Mouse (Mus musculus) liver, embryonic 14.5 days (tissue): ENCODE results near the gene Trpv2. TPM values are rescaled to one million over a fixed set of nuclear protein-coding genes. Genes with fewer than 3 reads are reported as not detected.

ENCODE experiments used
- ATAC-seq: fragments of 200-750 bp; cut with Nextera tagmentation; 2 replicates; pipeline ENCODE4 v1.8.0; 2017; ENCODE audit warnings: moderate number of reproducible peaks, mild to moderate bottlenecking, moderate library complexity; ENCODE audit not compliant: insufficient read depth
- DNase-seq, 3 experiments: peaks; one replicate each; pipeline ENCODE4 v3.0.0-alpha.2; 2012 to 2013; ENCODE audit warnings: low read depth in 3 of 3, low spot score in 3 of 3
- H3K27ac ChIP-seq: fragments of 300-500 bp; sonication (generic); 2 replicates; pipeline ENCODE4 v1.5.1; 2014; ENCODE audit warnings: moderate library complexity, mild to moderate bottlenecking, control low read depth, inconsistent platforms
- H3K27me3 ChIP-seq: fragments of 300-500 bp; sonication (generic); 2 replicates; pipeline ENCODE4 v1.6.1; 2014; ENCODE audit warnings: mild to moderate bottlenecking, low read length, moderate library complexity; ENCODE audit not compliant: control insufficient read depth, insufficient read depth
- H3K36me3 ChIP-seq: fragments of 300-500 bp; sonication (generic); replicated peaks from 2 replicates; pipeline ENCODE4 v1.6.1; 2014; ENCODE audit warnings: low read depth; ENCODE audit not compliant: control insufficient read depth, insufficient read depth
- H3K4me1 ChIP-seq, 2 experiments: fragments of 200-500 bp in 1 of 2; fragments of 300-500 bp in 1 of 2; sonication (generic) in 1 of 2; replicated peaks; 2 replicates each; pipeline ENCODE4 v1.6.1; 2012 to 2014; ENCODE audit warnings: antibody characterized with exemption in 1 of 2, inconsistent platforms in 1 of 2, low read length in 1 of 2; ENCODE audit not compliant: control insufficient read depth in 2 of 2, insufficient read depth in 2 of 2
- H3K4me2 ChIP-seq: fragments of 300-500 bp; sonication (generic); 2 replicates; pipeline ENCODE4 v1.6.1; 2014; ENCODE audit warnings: low read depth, mild to moderate bottlenecking, control low read depth, moderate library complexity
- H3K4me3 ChIP-seq, 2 experiments: fragments of 200-500 bp in 1 of 2; fragments of 300-500 bp in 1 of 2; sonication (generic) in 1 of 2; 2 replicates each; pipeline ENCODE4 v1.5.1; 2012 to 2014; ENCODE audit warnings: low read depth in 2 of 2, low read length in 2 of 2, mild to moderate bottlenecking in 2 of 2, control low read depth in 1 of 2, inconsistent platforms in 1 of 2, moderate library complexity in 1 of 2; ENCODE audit not compliant: insufficient read depth in 1 of 2
- H3K9ac ChIP-seq: fragments of 300-500 bp; sonication (generic); replicated peaks from 2 replicates; pipeline ENCODE4 v1.6.1; 2014; ENCODE audit warnings: mild to moderate bottlenecking, control low read depth, moderate library complexity
- H3K9me3 ChIP-seq: fragments of 300-500 bp; sonication (generic); 2 replicates; pipeline ENCODE4 v1.6.1; 2016; ENCODE audit warnings: low read length, mixed read lengths; ENCODE audit not compliant: control insufficient read depth
- CTCF ChIP-seq: IDR thresholded peaks from 2 replicates; pipeline ENCODE4 v1.5.1; 2016; ENCODE audit warnings: antibody characterized with exemption, low read depth, control low read depth
- EP300 ChIP-seq: IDR thresholded peaks from 2 replicates; pipeline ENCODE4 v1.6.1; 2016; ENCODE audit warnings: antibody characterized with exemption, low read depth
- WGBS: fragments of 180-500 bp; shearing (Covaris S2); extraction: QIAGEN DNeasy Blood & Tissue Kit; methylation state at CpG from one replicate; pipeline ENCODE4 v1.1.7; 2014; ENCODE audit not compliant: insufficient replicate concordance; 5-methylcytosine and 5-hydroxymethylcytosine counted together
- polyA plus RNA-seq, 2 experiments: library from polyadenylated mRNA; depleted of rRNA in 1 of 2; stranded (reverse) in 1 of 2; unstranded in 1 of 2; fragments of >200 nt; fragmentation: Nextera tagmentation in 1 of 2; extraction: Ambion mirVana in 1 of 2; gene quantifications; 2 replicates each; pipeline versions ENCODE4 v1.2.1 to v1.2.3; 2012 to 2014

Trpv2 gene
- polyA plus RNA-seq, 2 experiments, result 3.5 to 4.6 TPM

DNA sequence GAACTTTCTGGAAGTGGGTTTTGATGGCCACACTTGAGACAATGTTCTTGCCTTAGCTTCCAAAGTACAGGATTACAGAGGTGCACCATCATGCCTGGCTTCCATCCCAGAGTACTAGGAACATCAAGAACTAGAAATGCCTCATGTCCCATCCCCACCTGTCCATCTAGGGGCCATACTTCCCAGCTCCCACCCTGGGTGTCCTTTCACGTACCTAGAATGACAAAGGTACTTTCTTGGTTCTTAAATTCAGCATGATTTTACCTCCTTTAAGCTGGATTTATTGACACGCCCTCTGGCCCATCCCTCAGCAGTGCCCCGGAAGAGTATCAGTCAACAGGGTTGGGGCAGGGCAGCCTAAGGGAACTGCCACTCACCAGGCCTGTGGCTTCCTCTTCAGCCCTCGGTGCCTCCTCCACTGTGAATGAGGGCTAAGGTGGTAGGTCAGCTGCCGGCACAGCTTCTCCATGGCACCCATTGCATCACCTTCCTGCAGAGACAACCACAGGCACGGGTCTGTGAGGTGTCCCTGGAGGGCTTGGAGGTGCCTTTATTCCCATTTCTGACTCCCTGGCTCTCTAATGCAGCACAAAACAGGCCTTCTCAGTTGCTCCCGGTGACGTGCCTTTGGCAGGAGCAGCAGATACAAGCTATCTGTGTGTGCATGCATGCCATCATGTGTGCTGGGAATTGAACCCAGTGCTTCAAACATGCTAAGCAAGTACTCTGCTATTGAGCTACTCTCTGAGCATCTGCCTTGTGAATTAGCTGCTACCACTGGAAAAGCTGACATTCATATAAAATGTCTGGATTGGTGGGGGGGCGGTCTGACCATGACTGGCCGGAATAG is 34.8 kb downstream of the Trpv2 start:
- H3K4me3 ChIP-seq, result no peak overlapping the region
- peaks cover 37% of the 10 kb centered on the region for H3K36me3 ChIP-seq
- ATAC-seq, result no peak
- H3K27ac ChIP-seq, result no peak overlapping the region
- DNase-seq, result no peak
- no peak overlapping the region for H3K4me2 ChIP-seq
- H3K9ac ChIP-seq, result no peak overlapping the region
- H3K27me3 ChIP-seq, result no peaks in the 10 kb centered on the region
- H3K9me3 ChIP-seq, result no peaks in the 10 kb centered on the region
- TF ChIP-seq EP300, result no peak
- no peak for TF ChIP-seq CTCF
- WGBS, result 43% methylated on average over 10 of the region's 10 CpGs
- peaks cover 8 to 9% of the 10 kb centered on the region in 2 experiments; a peak in 3 of 4 replicates for H3K4me1 ChIP-seq

DNA sequence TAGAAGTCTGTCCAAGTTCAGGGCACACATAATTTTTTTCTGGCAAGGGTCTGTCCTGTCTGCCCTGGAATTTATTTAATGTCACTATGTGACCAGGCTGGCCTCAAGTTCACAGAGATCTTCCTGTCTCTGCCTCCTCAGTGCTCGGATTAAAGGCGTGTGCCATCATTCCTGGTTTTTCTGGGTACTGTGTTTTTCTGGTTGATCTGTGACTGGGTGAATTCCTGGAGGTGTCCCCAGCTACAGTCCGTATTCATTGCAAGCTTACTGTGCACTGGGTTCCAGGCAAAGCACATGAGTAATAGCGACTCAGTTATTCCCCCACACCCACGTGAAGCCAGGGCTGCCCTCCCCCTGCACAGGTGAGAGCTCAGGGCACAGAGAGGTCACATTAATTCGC is 36.0 kb downstream of the Trpv2 start:
- Histone ChIP-seq H3K4me2 (no peak overlapping the region), H3K4me1 (peaks cover 0 to 3% of the 10 kb centered on the region in 2 experiments; a peak in 2 of 4 replicates), H3K9ac (no peak overlapping the region), H3K27me3 (no peaks in the 10 kb centered on the region), H3K9me3 (no peaks in the 10 kb centered on the region), H3K36me3 (peaks cover 25% of the 10 kb centered on the region), H3K27ac (no peak overlapping the region), H3K4me3 (no peak overlapping the region)
- no peak for DNase-seq
- TF ChIP-seq CTCF (no peak), EP300 (no peak)
- no peak for ATAC-seq
- WGBS, result 67% methylated on average over 6 of the region's 6 CpGs

- Histone ChIP-seq H3K27ac (no peak overlapping the region), H3K27me3 (no peaks in the 10 kb centered on the region), H3K9ac (no peak overlapping the region), H3K9me3 (no peaks in the 10 kb centered on the region), H3K4me3 (no peak overlapping the region), H3K4me2 (no peak overlapping the region), H3K36me3 (0 out of 2 replicates have a peak, but pooled peaks cover 2% of the 10 kb centered on the region), H3K4me1 (peaks cover 0 to 3% of the 10 kb centered on the region in 2 experiments; a peak in 2 of 4 replicates)
- ATAC-seq, result no peak
- WGBS, result 76% methylated on average over 10 of the region's 10 CpGs
- no peak for TF ChIP-seq EP300
- TF ChIP-seq CTCF, result no peak
- DNase-seq, result no peak
These were observed 38.3 kb downstream of the Trpv2 start for GRCm38 (mm10) chr11:62612604-62613003.

DNA sequence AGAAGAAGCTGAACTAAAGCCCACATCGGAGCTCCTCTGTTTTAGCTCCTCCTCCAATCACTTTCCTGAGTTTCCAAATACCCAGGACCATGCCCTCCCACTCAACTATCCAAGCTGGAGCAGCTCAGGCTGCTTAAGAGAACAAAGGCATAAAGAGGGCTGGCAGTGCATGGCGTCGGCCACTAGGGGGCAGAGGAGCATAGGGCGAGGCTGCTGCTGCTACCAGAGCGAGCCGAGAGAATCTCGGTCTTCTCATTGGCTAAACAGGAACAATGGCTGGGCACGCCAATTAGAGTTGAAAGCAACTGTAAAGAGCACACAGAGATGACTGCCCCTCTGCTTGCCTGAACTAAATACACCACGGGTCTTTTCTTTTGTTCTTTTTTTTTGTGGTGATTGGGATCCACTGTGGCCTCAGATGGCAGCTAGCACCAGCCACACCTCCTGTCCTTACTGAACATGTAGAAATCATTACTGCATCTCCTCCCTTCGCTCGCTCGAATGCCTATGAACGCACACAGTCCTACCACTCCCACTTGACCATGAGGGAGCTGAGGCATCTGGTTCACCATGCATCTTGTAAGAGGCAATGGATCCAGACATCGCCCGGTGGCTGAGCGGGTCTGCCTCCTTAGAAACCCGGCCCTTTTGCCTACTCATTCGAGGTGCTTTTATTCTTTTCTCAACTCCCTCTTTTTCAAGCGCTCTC is 39.5 kb downstream of the Trpv2 start:
- ATAC-seq (peak; percentile 58), DNase-seq (peak; percentile 50 to 67 (median 66))
- no peaks in the 10 kb centered on the region for H3K9me3 ChIP-seq
- 34% methylated on average over 19 of the region's 19 CpGs for WGBS
- no peak overlapping the region for H3K9ac ChIP-seq
- H3K4me2 ChIP-seq, result no peak overlapping the region
- peaks cover 0 to 3% of the 10 kb centered on the region in 2 experiments; a peak in 2 of 4 replicates for H3K4me1 ChIP-seq
- no peak for TF ChIP-seq EP300
- peak; percentile 100 for TF ChIP-seq CTCF
- no peaks in the 10 kb centered on the region for H3K27me3 ChIP-seq
- H3K27ac ChIP-seq, result no peak overlapping the region
- H3K36me3 ChIP-seq, result no peaks in the 10 kb centered on the region
- no peak overlapping the region for H3K4me3 ChIP-seq

DNA sequence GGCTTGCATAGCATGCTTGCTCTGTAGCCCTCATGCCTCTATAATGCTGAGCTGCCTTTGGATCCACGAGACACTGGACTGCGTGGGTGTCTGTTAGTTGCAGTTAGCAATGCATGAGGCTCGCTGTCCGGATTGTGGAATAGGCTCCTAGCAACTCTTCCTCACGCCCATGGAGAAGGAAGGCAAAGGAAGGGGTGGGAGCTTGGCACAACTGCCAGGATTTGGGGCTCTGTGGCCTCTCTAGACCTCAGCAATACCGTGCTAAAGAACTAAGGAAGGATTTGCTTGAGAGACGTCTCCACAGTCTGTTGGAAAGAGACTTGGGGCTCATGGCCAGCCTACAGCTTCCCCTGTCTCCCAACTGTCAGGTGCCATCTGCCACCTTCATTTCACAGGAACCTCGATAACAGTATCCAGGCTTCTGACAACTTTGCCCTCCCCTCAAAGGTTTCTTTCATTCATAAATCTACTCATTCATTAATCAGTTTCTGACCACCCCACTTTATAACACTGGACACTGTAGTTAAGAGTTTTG is 40.7 kb downstream of the Trpv2 start:
- Histone ChIP-seq H3K4me1 (peaks cover 0 to 3% of the 10 kb centered on the region in 2 experiments; a peak in 2 of 4 replicates), H3K27me3 (no peaks in the 10 kb centered on the region), H3K4me3 (no peak overlapping the region), H3K9me3 (no peaks in the 10 kb centered on the region), H3K36me3 (no peaks in the 10 kb centered on the region), H3K4me2 (no peak overlapping the region), H3K9ac (no peak overlapping the region), H3K27ac (no peak overlapping the region)
- DNase-seq, result no peak
- no peak for ATAC-seq
- WGBS, result 66% methylated on average over 8 of the region's 8 CpGs
- TF ChIP-seq EP300 (no peak), CTCF (no peak)
